Mouse (Mus musculus): Measurements from ENCODE around the gene Dnal1. TPM values are rescaled to one million over a fixed set of nuclear protein-coding genes. Genes with fewer than 3 reads are reported as not detected.

The Dnal1 gene
- 1 to 10 TPM in 1 of 2 experiments, under 1 TPM in 1; 0.18 to 1.3 TPM for total RNA-seq (2023)

GRCm38 (mm10) chr12:84114153-84114994 lies at the start of gene Dnal1:
Gene Dnal1, plus strand, starts transcription at chr12:84114366.

GRCm38 (mm10) chr12:84068986-84069385 lies 45.2 kb upstream of the Dnal1 start, which contains the start of gene Acot5:
Gene Acot5, plus strand, starts transcription at chr12:84069325.

GRCm38 (mm10) chr12:84100604-84101492 lies 13.3 kb upstream of the Dnal1 start, which contains the start of gene Acot6:
Gene Acot6, plus strand, starts transcription at chr12:84100654.

GRCm38 (mm10) chr12:84147954-84148621 lies 33.9 kb downstream of the Dnal1 start, which contains the start of gene Pnma1:
Gene Pnma1, minus strand, starts transcription at chr12:84148489.

Other genes starting within 250 kb of the Dnal1 start
- gene Numb, start 192.4 kb upstream of the Dnal1 start, total RNA-seq (2023), result 100 to 1,000 TPM; 107 to 116 TPM
- gene Riox1, start 163.8 kb upstream of the Dnal1 start, total RNA-seq (2023), result 10 to 100 TPM; 42.3 to 49.1 TPM
- not detected for gene Heatr4, start 129.5 kb upstream of the Dnal1 start, total RNA-seq (2023)
- 1 to 10 TPM; 4.3 to 5.3 TPM for gene Acot2, start 126.5 kb upstream of the Dnal1 start, total RNA-seq (2023)
- gene Acot1, start 104.9 kb upstream of the Dnal1 start, total RNA-seq (2023), result 10 to 100 TPM; 20.0 to 20.2 TPM
- under 1 TPM in 1 of 2 experiments, not detected in 1; 0.11 TPM for gene Acot4, start 76.0 kb upstream of the Dnal1 start, total RNA-seq (2023)
- not detected for gene Gm49366, start 75.4 kb upstream of the Dnal1 start, total RNA-seq (2023)
- gene Acot3, start 62.2 kb upstream of the Dnal1 start, total RNA-seq (2023), result not detected
- gene Acot5, start 45.0 kb upstream of the Dnal1 start, total RNA-seq (2023), result not detected
- gene Acot6, start 13.7 kb upstream of the Dnal1 start, total RNA-seq (2023), result under 1 TPM; 0.55 to 0.83 TPM
- 1 to 10 TPM; 1.9 to 2.9 TPM for gene Pnma1, start 34.1 kb downstream of the Dnal1 start, total RNA-seq (2023)
- 10 to 100 TPM; 66.3 to 71.8 TPM for gene Elmsan1, start 104.5 kb downstream of the Dnal1 start, total RNA-seq (2023)
- gene Ptgr2, start 170.9 kb downstream of the Dnal1 start, total RNA-seq (2023), result 10 to 100 TPM; 15.0 to 16.0 TPM
- gene Zfp410, start 202.5 kb downstream of the Dnal1 start, total RNA-seq (2023), result 10 to 100 TPM; 32.5 to 32.6 TPM
- gene Coq6, start 247.3 kb downstream of the Dnal1 start, total RNA-seq (2023), result 10 to 100 TPM; 13.4 to 13.5 TPM
- gene Fam161b, start 247.5 kb downstream of the Dnal1 start, total RNA-seq (2023), result under 1 TPM; 0.48 to 0.93 TPM